Mouse (Mus musculus) kidney, postnatal 36 days (tissue): ENCODE data around the gene Gnptg.
A peak's percentile ranks its signal among the peaks of the same experiment; 100 is the strongest.
"Not testable (repeated sequence)": the region's sequence is repeated elsewhere in the genome, so short reads cannot be mapped to it uniquely, and the experiment has no call there.

Experiments used
- DNase-seq, 2 experiments: peaks; one replicate each; pipeline ENCODE4 v3.0.0; 2021 to 2022; ENCODE audit warnings: mixed read lengths in 2 of 2

Gnptg gene

DNA sequence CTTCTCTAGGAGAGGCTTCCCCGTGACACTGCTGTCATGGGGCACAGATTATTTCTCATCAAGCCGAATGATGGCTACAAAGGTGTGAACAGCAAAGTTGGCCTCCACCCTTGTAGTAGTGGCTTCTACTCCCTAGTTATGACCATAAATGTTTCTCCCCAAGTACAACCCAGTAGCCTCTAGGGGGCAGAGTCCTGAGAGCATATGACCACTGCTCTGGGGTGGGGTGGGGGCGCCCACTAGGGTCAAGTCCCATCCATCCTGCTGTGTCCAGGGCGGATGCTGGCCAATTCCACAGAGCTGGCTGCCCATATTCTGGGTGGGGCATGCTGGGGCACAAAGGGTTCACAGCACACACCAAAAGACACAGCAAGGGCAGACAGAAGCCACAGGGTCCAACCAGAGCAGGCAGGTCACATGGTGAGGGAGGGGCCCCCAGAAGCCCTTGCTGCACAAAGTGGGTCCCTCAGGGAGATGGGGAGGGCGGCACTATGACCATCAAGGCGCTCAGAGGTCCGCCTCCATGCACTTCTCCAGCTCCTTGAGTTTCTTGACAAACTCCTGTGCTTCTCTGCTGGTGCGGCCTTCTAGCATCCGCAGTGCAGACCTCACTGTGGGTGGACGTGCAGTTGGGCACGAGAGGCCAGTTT is 3.3 kb upstream of the Gnptg start:
- peak in 1 of 2 experiments; percentile 40 for DNase-seq

DNA sequence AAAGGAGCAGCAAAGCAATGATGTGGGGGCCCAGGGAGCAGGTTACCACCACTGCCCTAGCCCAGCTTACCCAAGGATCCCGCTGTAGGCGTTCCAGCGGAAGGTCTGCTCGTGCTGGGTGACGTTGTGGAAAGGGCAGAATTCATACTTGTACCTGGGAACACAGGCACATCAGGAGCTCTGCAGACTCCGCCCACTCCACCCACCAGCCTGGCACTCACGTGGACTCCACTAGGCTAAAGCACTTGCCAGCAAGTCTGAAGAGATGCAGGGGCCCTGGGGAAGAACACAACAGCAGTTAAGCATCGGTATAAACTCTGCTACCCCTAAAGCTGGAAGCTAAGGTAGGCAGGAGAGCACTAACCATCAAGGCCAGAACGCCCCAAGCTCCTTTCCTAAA is 4.3 kb downstream of the Gnptg start:
- peak in 1 of 2 experiments; percentile 36 for DNase-seq

DNA sequence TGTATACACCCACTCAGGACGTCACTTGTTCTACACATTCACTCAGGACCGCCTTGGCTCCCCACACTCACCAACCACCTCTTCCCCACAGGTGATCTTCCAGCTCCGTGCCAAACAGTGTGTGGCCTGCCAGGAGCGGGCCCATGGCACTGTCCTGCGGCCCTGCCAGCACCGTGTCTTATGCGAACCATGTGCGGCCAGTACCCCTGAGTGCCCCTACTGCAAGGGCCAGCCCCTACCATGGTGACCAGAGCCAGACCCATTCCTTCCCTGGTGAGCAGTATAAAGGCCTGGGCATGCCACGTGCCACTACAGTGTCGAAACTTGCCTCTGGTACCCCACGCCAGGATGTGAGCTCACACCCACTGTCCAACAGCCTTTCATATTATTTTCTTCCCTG is 8.3 kb downstream of the Gnptg start:
- DNase-seq = not testable (repeated sequence)

DNA sequence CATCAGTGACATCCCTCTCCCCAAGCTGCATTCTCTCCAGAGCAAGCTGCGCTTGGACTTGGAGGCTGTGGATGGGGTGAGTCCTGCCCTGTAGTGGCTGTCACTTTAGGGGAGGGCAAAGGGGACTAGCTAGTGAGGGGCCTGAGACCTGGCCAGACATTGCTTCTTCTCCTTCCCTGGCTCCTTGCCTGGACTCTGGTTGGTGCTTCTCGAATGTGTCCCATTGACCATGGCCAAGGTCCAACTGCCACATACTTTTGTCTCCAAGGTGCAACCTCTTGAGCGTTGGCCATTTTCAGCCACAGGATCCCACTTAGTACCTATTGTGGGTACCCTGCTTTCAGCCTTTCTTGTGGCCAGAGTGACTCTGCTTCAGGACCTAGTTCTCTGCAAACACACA is 9.2 kb downstream of the Gnptg start:
- DNase-seq = peak; percentile 81

DNA sequence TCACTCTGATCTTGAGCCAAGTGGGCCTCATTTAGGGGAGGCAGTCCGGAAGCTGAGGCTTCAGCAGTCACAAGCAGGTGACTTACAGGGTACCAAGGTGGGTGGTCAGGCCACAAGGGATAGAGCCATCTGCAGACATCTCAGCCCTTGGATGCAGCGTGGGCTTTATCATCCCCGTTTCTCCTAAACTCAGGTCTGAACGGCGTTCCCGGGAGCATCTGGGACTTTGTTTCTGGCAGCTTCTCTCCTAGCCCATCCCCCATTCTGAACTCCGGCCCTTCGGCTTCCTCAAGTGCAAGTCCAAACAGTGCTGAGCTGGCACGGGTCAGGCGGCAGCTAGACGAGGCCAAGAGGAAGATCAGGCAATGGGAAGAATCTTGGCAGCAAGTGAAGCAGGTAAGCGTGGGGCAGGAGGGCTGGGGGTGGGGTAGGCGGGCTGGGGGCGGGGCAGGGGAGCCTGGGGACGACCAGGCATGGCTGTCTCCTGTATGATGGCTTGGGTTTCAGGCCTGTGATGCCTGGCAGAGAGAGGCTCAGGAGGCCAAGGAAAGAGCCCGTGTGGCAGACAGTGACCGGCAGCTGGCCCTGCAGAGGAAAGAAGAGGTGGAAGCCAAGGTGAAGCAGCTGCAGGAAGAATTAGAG is 9.8 kb downstream of the Gnptg start:
- peak in 1 of 2 experiments; percentile 51 for DNase-seq

DNA sequence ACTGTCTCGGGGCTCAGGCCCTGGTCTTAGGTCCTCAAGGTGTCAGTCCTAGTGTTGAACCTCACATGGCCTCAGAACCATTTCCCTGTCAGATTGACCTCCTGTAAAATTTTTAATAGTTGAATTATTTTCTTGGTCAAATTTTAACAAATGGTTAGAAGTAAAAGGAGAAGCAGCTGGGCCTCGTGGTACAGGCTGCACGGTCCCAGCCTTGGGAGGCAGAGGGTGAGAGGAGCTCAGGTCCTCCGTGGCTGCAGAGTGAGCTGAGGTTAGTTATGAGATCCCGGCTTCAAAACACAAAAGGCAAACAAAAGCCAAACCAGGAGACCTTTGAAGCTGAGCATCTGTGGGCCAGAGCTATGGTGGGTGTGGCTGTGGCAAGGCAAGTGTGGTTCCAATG is 11.9 kb downstream of the Gnptg start:
- DNase-seq = peak in 1 of 2 experiments; percentile 69

DNA sequence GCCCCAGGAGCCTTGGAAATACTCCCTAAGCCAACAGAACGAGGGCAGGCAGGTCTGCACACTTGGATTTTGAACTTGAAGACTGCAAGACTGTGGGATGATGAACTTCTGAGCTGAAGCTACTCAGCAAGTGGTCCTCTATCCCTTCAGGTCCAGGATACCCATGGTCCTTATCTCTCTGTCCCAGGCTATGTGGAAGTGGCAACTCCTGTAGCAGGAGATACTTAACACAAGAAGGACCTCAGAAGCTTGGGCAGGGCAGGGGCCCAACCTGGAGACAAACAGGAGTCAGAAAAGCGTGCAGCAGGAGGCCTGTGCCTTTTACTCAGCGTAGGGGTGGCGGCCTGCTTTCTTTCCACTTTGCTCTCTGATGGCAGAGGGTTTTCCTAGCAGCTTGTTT is 14.3 kb downstream of the Gnptg start:
- no peak for DNase-seq

DNA sequence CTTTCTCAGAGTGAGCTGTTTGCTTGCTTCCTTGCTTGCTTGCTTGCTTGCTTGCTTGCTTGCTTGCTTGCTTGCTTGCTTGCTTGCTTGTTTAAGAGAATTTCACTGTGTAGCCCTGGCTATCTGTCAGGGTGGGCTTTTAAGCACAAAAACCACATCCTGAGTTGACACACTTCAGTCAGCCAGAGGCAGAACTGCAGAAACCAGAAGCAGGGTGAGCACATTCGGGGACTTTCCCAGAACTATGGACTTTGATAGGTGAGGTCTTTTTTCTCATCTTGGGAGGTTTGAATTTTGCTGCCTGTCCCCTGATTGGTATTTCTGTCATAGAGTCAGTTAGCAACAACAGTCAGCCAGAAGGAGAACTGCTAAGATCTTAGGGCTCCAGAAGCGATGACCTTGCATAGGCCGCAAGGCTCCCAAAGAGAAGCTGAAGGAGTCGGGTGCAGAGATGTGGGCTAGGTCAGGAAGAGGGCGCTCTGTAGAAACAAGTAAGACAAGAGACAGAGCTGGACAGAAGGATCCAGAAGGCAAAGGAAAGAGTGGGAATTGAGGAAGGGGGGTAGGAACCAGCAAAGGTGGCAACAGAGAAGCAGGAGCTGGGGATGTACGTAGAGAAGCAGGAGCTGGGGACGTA is 15.2 kb downstream of the Gnptg start:
- DNase-seq = no peak

DNA sequence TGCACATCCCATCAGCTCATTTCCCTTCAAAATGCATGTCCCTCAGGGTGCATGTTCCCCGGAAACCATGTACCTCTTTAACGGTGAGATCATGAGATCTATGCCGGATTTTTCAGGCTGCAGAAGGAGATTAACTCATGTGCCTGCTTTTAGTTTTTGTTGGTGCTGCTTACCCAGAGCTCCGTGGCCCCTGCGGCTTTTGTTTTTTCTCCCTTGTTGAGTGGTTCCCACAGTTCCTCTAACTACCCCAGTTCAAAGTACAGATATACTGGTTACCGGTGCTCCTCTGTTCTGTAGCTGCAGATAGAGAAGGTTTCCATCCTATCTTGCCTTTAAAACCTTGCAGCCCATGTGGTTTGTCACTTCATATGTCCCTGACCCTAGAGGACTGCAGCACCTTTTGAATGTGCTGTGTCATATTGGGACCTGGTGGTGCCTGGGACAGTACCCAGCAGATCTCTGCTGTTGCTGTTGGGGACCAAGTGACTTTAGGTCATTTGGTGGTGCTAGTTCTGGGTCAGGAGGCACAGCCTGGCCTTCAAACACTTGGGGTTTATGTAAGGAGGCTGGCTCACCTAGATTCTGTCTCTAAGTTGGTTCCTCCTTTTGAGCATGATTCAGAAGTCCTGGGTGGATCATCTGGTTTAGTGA is 16.8 kb downstream of the Gnptg start:
- DNase-seq = peak in 1 of 2 experiments; percentile 29

DNA sequence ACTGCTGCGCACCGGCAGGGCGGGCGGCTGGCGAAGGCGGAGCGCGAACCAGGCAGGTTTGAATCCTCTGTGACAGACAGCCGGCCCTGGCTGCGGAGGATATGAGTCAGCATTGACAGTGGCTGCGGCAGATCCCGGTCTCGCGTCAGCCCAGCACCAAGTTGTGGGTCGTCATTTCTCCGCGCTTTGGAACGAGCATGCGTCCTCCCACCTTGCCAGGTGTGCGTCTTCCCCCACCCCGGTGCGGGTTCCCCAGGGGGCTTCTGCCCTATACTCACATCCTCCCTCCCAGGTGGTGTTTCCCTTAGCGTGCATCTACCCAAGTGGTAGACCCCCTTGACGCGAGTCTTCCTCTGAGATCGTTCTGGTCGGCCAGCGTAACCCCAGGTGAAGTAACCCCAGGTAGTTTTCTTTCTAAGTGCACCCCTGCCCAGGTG is 17.4 kb downstream of the Gnptg start:
- DNase-seq = not testable (repeated sequence)

DNA sequence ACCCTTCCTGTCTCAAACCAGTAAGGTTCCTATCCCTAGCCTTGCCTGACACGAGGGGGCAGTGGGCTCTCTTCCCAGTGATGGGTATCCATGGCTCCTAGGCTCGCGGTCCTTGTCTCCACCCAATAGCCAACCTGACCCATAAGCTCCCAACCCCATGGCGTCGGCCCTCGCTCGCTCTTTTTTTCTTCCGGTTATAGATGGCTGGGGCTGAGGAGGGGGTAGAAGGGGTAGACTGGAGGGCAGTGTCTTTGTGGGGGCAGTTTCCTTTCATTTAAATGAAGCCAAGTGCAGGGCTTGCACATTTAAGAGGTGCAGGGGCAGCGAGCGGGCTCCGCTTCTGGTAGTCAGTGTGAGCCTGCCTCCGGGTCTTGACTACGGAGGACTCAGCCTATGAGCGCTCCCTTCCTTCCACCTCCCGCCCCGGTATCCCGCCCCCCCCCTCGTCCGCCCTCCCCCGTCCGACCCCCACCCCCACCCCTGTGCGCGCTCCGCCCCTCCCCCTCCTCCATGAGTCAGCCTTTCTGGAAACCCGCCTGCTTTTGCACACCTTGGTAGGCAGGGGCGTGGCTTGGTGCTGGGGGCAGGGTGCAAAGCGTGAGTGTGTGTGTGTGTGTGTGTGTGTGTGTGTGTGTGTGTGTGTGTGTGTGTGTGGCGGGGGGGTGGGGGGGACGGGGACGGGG is 18.0 kb downstream of the Gnptg start:
- DNase-seq = peak; percentile 84 to 89

DNA sequence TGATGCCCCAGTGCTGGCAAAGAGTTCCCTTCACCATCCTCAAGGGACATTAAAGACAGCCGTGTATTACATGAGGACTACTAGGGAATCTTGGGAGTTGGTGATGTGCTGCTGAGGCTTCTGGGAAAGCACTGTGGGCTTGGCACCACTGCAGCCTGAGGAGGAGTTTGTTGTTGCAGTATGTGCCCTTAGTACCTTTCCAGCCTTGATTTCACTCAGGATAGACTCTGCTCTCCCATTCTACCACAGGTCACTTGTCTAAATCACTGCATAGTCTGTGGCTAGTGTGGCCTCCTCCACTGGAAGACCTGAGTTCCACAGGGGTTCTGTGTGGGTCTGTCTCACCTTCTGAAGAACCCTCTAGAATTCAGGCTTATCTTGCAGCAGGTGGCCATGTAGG is 19.2 kb downstream of the Gnptg start:
- peak in 1 of 2 experiments; percentile 47 for DNase-seq

DNA sequence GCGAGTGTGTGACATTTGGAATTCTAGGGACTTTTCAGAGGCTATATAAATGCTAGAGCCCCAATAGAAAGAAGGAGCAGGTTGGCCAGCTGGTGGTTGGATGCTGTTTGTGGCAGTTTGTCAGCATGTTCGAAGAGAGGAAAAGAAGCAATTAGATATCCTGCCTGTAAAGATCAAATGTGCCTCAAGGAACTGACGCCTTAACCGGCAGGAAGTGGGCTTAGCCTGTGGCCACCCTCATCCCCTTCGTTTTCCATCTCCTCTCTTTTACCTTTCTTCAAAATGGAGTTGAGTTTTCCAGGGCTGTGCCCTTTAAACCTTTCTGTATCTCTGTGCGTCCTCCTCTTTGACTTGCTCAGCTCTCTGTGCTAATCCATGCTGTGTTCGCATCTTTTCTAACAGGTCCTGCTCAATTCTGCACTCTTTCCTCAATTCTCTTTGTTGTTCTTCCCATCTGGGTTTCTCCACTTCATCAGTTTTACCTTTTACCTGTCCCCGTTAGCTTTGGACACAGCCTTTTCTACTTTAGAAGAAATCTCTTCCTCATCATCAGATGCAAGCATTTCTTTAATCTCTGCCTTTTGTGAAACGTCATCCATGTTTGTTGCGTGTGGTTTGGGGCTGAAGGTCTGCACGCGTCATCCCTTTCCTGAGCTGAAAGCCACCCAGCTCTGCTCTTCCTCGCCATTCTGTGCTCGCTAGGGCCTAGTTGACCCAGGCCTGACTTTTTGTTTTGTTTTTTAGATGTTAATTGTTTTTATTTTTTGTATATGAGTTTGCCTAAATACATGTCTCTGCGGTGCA is 20.2 kb downstream of the Gnptg start:
- DNase-seq = no peak

DNA sequence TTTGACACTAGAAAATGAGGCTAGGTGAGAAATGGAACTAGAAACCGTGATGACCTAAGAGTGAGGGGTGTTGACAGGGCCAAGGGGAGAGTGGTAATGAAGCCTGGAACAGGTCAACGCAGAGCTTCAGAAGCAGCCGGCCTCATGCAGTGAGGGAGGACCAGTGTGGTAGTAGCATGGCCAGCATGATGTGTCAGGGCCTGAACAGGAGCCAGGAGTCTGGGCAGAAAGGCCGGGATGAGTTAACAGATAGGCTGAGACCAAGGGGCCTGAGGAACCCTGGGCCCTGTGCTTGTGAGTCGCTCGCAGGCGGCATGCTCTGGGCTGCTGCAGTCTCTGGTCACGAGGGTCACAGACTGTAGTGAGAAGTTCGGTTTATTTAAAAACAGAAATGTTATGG is 21.0 kb downstream of the Gnptg start:
- DNase-seq = no peak

DNA sequence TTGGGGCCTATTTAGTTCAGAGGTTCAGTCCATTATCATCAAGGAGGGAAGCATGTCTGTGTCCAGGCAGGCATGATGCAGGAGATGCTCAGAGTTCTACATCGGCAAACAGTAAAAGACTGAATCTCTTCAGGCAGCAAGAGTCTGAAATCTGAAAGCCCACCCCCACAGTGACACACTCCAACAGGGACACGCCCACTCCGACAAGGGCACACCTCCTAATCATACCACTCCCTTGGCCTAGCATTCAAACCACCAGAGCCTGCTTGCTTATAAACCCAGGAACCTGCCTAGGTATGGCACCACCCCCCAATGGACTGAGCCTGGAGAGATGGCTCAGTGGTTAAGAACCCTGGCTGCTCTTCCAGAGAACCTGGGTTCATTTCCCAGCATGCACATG is 24.5 kb downstream of the Gnptg start:
- no peak for DNase-seq

DNA sequence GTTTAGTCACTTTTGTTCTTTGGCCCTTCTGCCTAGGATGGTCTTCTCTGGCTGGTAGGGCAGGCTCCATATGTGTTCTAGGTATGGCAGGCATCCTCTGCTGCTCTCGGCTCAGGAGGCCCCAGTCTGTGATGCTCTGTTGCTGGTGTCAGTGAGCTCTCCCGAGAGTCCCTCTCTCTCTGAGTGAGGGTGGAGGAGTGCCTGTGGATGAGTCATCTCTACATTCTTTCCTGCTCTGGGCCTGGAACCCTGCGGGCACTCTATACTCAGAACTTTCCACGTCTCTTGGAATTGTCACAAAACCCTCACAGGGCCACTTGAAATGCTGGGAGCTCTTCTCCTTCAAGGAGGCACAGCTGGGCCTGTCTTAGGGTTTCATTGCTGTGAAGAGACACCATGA is 28.2 kb downstream of the Gnptg start:
- no peak for DNase-seq

DNA sequence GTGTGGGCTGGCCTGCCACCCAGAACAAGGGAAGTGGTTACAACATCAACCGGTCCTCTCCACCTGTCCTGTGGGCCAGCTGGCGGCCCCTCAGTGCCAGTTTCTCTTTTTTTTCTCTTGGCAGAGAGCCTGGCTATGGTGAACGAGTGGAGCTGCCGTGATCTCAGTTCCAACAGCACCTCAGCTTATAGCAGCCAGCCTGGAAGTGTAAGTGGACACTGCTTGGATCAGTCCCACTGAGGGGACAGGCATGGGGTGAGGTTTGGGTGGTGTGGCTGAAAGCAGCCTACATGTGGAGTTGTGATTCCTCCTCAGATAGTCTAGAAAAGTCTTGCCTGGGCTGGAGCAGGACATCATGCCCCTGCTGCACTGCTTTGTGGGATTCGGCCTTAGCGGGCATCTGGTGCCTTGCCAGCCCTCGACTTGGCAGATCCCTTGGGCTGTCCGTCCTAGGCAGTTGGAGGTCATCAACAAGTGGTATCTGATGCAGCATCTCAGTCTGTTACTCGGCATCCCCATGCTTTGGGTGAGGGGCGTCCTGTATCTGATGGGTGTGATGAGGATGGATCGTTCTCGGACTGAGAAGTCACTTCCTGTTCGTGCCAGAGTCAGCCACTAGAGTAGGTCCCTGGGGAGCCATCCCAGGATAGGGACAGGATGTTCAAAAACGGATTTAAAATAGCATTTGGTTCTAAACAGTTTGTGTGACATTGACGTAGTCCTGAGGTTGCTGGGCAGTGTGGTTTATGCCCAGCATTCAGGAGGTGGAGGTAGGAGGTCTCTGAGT is 29.1 kb downstream of the Gnptg start:
- DNase-seq = peak; percentile 71 to 87

DNA sequence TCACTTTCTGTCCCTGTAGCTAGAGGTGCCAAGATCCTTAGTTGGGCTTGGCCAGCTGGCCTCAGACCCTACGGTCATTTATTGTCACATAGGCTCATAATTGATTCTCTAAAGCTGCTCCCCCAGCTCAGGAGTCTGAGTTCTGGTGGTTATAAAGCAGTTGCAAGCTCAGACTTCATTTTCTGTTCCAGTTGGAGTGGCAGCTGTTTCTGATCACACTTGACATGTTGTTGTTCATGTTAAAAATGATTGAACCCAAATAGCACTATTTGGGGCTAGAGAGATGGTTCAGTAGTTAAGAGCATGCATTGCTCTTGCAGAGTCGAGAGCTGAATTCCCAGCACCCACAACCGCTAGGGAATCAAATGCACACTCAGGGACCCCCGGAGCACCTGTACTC is 29.9 kb downstream of the Gnptg start:
- DNase-seq = no peak

DNA sequence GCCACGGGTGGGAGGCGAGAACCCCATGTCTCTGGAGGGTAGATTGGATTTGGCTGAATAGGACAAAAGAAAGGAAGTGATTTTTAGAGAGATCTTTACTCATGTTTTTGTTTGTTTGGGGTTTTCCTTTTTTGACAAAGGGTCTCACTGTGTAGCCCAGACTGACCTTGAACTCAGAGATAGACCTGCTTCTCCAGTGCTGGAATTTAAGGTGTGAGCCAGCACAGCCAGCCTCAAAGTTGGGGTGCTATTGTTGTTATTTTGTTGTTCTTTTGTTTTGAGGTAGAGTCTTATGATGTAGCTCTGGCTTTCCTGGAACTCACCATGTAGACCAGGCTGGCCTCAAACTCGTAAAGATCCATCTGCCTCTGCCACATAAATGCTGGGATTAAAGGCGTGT is 37.5 kb downstream of the Gnptg start:
- DNase-seq = no peak

DNA sequence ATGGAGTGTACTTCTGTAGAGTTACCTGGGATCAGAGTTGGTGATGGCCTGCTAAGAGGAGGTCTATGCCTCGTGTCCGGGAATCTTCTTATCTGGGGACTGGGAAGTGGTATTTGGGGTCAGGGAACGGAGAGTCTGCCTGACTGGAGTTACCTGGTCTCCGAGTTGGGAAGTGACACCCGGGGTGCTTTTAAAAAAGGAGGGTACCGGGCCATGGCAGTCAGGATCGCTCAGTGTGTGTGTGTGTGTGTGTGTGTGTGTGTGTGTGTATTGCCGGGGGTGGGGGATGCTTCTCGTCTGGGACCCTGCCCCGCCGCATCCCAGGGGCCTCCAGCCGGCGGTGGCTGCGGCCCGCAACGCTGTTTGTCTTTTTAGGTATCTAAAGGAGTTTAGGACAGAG is 50.8 kb downstream of the Gnptg start:
- peak in 1 of 2 experiments; percentile 13 for DNase-seq
